Mouse (Mus musculus) ES-E14 (cell line): Measurements from ENCODE around the gene Ralgps1. TPM values are rescaled to one million over a fixed set of nuclear protein-coding genes. Genes with fewer than 3 reads are reported as not detected.
"Not testable (repeated sequence)": the region's sequence is repeated elsewhere in the genome, so short reads cannot be mapped to it uniquely, and the experiment has no call there.

Experiments used
- DNase-seq: peaks from one replicate; pipeline ENCODE4 v3.0.0-alpha.2; 2013; ENCODE audit warnings: low read depth, low spot score
- H3K27ac ChIP-seq: 2 replicates; pipeline ENCODE4 v1.5.1; 2012; ENCODE audit warnings: low read depth, mild to moderate bottlenecking, low read length, moderate library complexity, mixed read lengths; ENCODE audit not compliant: poor library complexity, insufficient read depth, severe bottlenecking
- H3K36me3 ChIP-seq: 2 replicates; pipeline ENCODE4 v1.6.1; 2012; ENCODE audit warnings: mild to moderate bottlenecking, low read length, moderate library complexity, mixed read lengths; ENCODE audit not compliant: control insufficient read depth, poor library complexity, insufficient read depth, severe bottlenecking
- H3K4me1 ChIP-seq, 2 experiments: fragments of 150-350 bp in 1 of 2; sonication (generic) in 1 of 2; 2 replicates each; pipeline ENCODE4 v1.6.1; 2012; ENCODE audit warnings: low read length in 2 of 2, mild to moderate bottlenecking in 1 of 2, mixed read lengths in 1 of 2; ENCODE audit not compliant: control insufficient read depth in 2 of 2, insufficient read depth in 2 of 2, poor library complexity in 1 of 2
- H3K4me3 ChIP-seq, 2 experiments: fragments of 150-350 bp in 1 of 2; sonication (generic) in 1 of 2; 2 replicates each; pipeline ENCODE4 v1.5.1; 2012; ENCODE audit warnings: low read length in 2 of 2, low read depth in 1 of 2, mild to moderate bottlenecking in 1 of 2, mixed read lengths in 1 of 2; ENCODE audit not compliant: insufficient read depth in 1 of 2, poor library complexity in 1 of 2, severe bottlenecking in 1 of 2
- H3K9ac ChIP-seq: 2 replicates; pipeline ENCODE4 v1.6.1; 2012; ENCODE audit warnings: low read depth, mild to moderate bottlenecking, low read length, mixed read lengths; ENCODE audit not compliant: poor library complexity, insufficient read depth, severe bottlenecking
- H3K9me3 ChIP-seq: fragments of 150-350 bp; sonication (generic); 2 replicates; pipeline ENCODE4 v1.6.1; 2012; ENCODE audit warnings: low read depth, mild to moderate bottlenecking, low read length; ENCODE audit not compliant: control insufficient read depth, insufficient read depth
- CHD2 ChIP-seq: IDR thresholded peaks from 2 replicates; pipeline ENCODE4 v1.6.1; 2014; ENCODE audit warnings: mild to moderate bottlenecking, low read depth, low read length, inconsistent platforms
- HCFC1 ChIP-seq: IDR thresholded peaks from 2 replicates; pipeline ENCODE4 v1.6.1; 2012; ENCODE audit warnings: low read length, inconsistent platforms, borderline replicate concordance; ENCODE audit not compliant: insufficient read depth
- MAFK ChIP-seq: IDR thresholded peaks from 2 replicates; pipeline ENCODE4 v1.6.1; 2014; ENCODE audit warnings: mild to moderate bottlenecking, low read depth, low read length, inconsistent platforms; ENCODE audit not compliant: insufficient read depth
- ZC3H11A ChIP-seq: IDR thresholded peaks from 2 replicates; pipeline ENCODE4 v1.6.1; 2012; ENCODE audit warnings: low read depth, mild to moderate bottlenecking, inconsistent platforms, low read length, borderline replicate concordance
- ZNF384 ChIP-seq: IDR thresholded peaks from 2 replicates; pipeline ENCODE4 v1.6.1; 2012; ENCODE audit warnings: low read depth, low read length, inconsistent platforms
- in situ Hi-C, 2 experiments: fragments of 600-800 bp; cut with MboI; formaldehyde crosslinking; loops; one replicate each; pipeline ENCODE4 v1.15.1; 2025; ENCODE audit warnings: low sequenced_read_pairs in 2 of 2, inconsistent platforms in 1 of 2; ENCODE audit not compliant: unreplicated experiment in 2 of 2
- total RNA-seq: library from RNA; depleted of rRNA; stranded (reverse); fragments of 300-350 nt; gene quantifications from 2 replicates; pipeline ENCODE4 v1.2.3, GENCODE M21; 2012

Ralgps1 gene
- total RNA-seq, 1 experiment: 5.4 TPM

DNA sequence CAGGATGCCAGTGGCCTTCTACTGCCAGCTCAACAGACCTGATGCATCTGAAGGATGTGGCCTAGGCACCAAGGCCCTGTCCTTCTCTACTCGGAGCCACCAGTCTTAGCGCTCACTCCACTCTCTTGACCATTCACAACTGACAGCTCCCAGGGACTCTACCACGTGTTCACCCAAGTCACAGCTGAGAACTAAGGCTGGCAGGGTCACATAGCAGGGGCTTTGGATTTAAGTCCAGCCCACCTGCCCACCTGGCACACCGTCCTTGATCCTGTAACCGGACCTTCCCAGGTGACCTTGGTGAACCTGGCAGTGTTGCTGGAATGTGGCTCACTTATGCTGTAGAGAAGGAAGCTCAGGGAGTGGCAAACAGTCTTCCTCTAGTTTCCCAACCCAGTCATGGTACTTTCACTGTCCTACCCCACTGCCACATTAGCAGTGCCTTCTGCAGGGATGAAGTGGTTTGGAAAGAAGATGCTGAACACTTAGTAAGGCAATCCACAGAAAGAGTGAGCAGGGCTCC lies 156.0 kb downstream of the Ralgps1 start:
- Histone ChIP-seq H3K36me3 (no peaks in the 10 kb centered on the region), H3K4me3 (no peak overlapping the region; a peak in 1 of 4 replicates), H3K9ac (no peak overlapping the region), H3K27ac (no peak overlapping the region), H3K9me3 (no peaks in the 10 kb centered on the region), H3K4me1 (peaks cover 4 to 8% of the 10 kb centered on the region in 2 experiments; a peak in 2 of 4 replicates)
- TF ChIP-seq ZNF384: no peak
- TF ChIP-seq HCFC1: no peak
- no peak for TF ChIP-seq ZC3H11A
- no peak for TF ChIP-seq MAFK
- no peak for TF ChIP-seq CHD2
- in situ Hi-C loops: no loop called here
- DNase-seq: no peak

DNA sequence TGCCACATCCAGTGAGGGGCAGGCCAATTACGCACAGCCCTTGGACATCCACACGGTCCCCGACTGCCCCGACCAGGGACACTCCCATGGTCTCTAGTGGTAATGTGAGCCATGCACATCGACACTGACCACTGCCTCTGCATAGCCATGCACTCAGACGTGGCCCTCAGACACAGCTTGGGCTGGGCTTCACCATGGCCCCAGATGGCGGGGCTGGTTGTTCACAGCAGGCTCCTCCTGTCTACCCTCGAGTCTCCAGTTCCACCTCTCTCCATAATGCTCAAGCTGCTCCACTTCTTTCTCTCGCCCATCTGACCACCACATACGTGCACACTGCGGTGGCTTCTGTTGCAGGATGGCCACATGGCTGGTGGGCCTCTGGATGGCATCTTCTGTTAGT lies 160.0 kb downstream of the Ralgps1 start:
- peaks cover 4 to 12% of the 10 kb centered on the region in 2 experiments; a peak in 2 of 4 replicates for H3K4me1 ChIP-seq
- H3K4me3 ChIP-seq, H3K9me3 ChIP-seq, DNase-seq, H3K9ac ChIP-seq, H3K36me3 ChIP-seq, H3K27ac ChIP-seq, in situ Hi-C loops: not testable (repeated sequence)

DNA sequence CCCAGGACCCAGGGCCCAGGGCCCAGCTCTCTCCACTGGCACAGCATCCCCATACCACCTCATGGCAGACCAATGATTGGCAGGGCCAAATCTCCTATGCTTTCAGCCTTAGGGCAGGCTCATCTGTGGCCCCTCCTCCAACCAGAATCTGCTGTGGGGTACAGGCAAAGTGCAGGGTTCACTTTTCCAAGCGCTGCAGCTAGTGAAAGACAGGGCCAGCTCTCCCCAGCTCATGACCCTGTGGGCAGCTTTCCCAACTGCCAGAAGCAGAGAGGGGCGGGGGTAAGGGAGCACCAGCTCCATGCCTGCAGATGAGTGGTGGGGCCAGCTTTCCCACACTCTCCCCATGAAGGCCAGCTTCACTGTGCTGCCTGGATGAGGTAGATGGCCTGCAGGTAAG lies 160.4 kb downstream of the Ralgps1 start:
- DNase-seq: no peak
- no peak overlapping the region for H3K9ac ChIP-seq
- TF ChIP-seq MAFK: no peak
- TF ChIP-seq CHD2: no peak
- no peak for TF ChIP-seq HCFC1
- no peak for TF ChIP-seq ZC3H11A
- no peak for TF ChIP-seq ZNF384
- H3K4me3 ChIP-seq: no peak overlapping the region
- H3K27ac ChIP-seq: no peak overlapping the region
- no peaks in the 10 kb centered on the region for H3K36me3 ChIP-seq
- in situ Hi-C loops: no loop called here
- peaks cover 4 to 9% of the 10 kb centered on the region in 2 experiments; a peak in 2 of 4 replicates for H3K4me1 ChIP-seq
- H3K9me3 ChIP-seq: no peaks in the 10 kb centered on the region

DNA sequence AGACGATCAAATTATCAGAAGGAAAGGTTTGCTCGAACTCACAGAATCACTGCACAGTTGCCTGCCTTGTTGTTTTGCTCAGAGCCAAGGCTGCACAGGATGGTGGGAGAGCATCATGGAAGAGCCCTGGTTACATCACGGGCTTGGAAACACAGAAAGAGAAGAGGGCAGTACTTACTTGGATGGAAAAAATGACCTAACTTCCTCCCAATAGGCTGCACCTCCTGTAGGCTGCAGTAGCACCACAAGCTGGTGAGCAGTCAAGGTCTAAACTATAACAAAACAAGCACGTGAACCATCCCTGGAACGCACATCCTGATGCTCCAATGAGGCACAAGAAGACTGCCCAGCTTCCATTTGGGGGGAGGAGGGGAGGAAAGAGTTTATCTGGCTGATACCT lies 163.2 kb downstream of the Ralgps1 start:
- no peak overlapping the region for H3K9ac ChIP-seq
- in situ Hi-C loops: no loop called here
- no peak for DNase-seq

DNA sequence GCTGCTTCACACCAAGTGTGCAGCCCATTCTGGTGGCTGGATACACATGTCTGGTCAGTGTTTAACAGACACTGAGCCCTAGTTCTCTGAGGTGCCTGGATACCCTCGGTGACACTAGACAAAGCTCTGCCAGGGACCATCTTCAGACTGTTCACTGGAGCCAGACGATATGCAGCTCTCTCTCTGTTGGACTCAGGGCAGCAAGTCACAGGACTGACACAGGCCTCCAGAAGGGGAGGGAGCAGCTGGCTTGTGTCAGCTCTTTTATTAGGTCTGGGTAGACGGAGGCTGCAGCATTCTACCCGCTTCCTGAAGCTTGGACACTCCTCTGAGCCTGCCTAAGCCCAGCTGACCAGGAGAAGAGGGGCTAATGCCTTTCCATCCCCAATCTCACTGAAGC lies 164.2 kb downstream of the Ralgps1 start:
- in situ Hi-C loops: no loop called here

More for the DNA sequence above, 163.2 kb downstream of the Ralgps1 start:
- no peaks in the 10 kb centered on the region for H3K36me3 ChIP-seq
- TF ChIP-seq ZNF384: no peak
- TF ChIP-seq HCFC1: no peak
- TF ChIP-seq CHD2: no peak
- TF ChIP-seq ZC3H11A: no peak
- TF ChIP-seq MAFK: no peak
- H3K27ac ChIP-seq: no peak overlapping the region
- H3K4me1 ChIP-seq: peaks cover 0 to 11% of the 10 kb centered on the region in 2 experiments; a peak in 1 of 4 replicates
- no peak overlapping the region for H3K4me3 ChIP-seq
- H3K9me3 ChIP-seq: no peaks in the 10 kb centered on the region

More for the DNA sequence above, 164.2 kb downstream of the Ralgps1 start:
- no peak for DNase-seq
- Histone ChIP-seq H3K27ac (no peak overlapping the region), H3K4me1 (peaks cover 0 to 11% of the 10 kb centered on the region in 2 experiments; a peak in 1 of 4 replicates), H3K4me3 (no peak overlapping the region), H3K36me3 (no peaks in the 10 kb centered on the region), H3K9ac (no peak overlapping the region), H3K9me3 (no peaks in the 10 kb centered on the region)
- TF ChIP-seq CHD2 (no peak), HCFC1 (no peak), ZC3H11A (no peak), MAFK (no peak), ZNF384 (no peak)
